Mouse (Mus musculus): ENCODE data around the gene Milr1. TPM values are rescaled to one million over a fixed set of nuclear protein-coding genes. Genes with fewer than 3 reads are reported as not detected.
"Not testable (repeated sequence)": the region's sequence is repeated elsewhere in the genome, so short reads cannot be mapped to it uniquely, and the experiment has no call there.

The Milr1 gene
- polyA plus RNA-seq, 2 experiments = 2.2 to 3.0 TPM

- H3K4me2 ChIP-seq (ENCODE audit: low read depth) = no peak overlapping the region
- DNase-seq (ENCODE audit: low read depth in 3 of 3, low spot score in 3 of 3) (no peak), ATAC-seq (ENCODE audit: insufficient read depth) (no peak)
- no peaks in the 10 kb centered on the region for H3K4me1 ChIP-seq (replicated peaks; ENCODE audit: control insufficient read depth in 2 of 2, insufficient read depth in 2 of 2, low read length in 1 of 2)
- H3K9me3 ChIP-seq (ENCODE audit: control insufficient read depth, low read length) = no peaks in the 10 kb centered on the region
- H3K4me3 ChIP-seq (ENCODE audit: insufficient read depth in 1 of 2, low read depth in 2 of 2, low read length in 2 of 2) = no peak overlapping the region
- H3K36me3 ChIP-seq (replicated peaks; ENCODE audit: control insufficient read depth, insufficient read depth, low read depth) = peaks cover 50% of the 10 kb centered on the region
- H3K27me3 ChIP-seq (ENCODE audit: control insufficient read depth, insufficient read depth, low read length) = no peaks in the 10 kb centered on the region
- no peak overlapping the region for H3K9ac ChIP-seq (replicated peaks)
- no peak for TF ChIP-seq EP300 (IDR thresholded peaks at IDR 0.05; ENCODE audit: low read depth)
- TF ChIP-seq CTCF (IDR thresholded peaks at IDR 0.05; ENCODE audit: low read depth) = no peak
- WGBS (ENCODE audit: insufficient replicate concordance) = 89% methylated on average over 10 of the region's 10 CpGs
- H3K27ac ChIP-seq = no peak overlapping the region
These were observed 51.1 kb downstream of the Milr1 start for GRCm38 (mm10) chr11:106802069-106802627.

- H3K9me3 ChIP-seq (ENCODE audit: control insufficient read depth, low read length); H3K27me3 ChIP-seq (ENCODE audit: control insufficient read depth, insufficient read depth, low read length); H3K9ac ChIP-seq (replicated peaks); H3K4me2 ChIP-seq (ENCODE audit: low read depth); H3K27ac ChIP-seq; H3K4me1 ChIP-seq (replicated peaks; ENCODE audit: control insufficient read depth in 2 of 2, insufficient read depth in 2 of 2, low read length in 1 of 2); DNase-seq (ENCODE audit: low read depth in 3 of 3, low spot score in 3 of 3); H3K4me3 ChIP-seq (ENCODE audit: insufficient read depth in 1 of 2, low read depth in 2 of 2, low read length in 2 of 2); ATAC-seq (ENCODE audit: insufficient read depth): not testable (repeated sequence)
- WGBS (ENCODE audit: insufficient replicate concordance) = 88% methylated on average over 1 of the region's 1 CpGs
- peaks cover 24% of the 10 kb centered on the region for H3K36me3 ChIP-seq (replicated peaks; ENCODE audit: control insufficient read depth, insufficient read depth, low read depth)
These were observed 56.4 kb downstream of the Milr1 start for GRCm38 (mm10) chr11:106807442-106807841.

- no peak overlapping the region for H3K4me2 ChIP-seq (ENCODE audit: low read depth)
- no peak overlapping the region for H3K4me3 ChIP-seq (ENCODE audit: insufficient read depth in 1 of 2, low read depth in 2 of 2, low read length in 2 of 2)
- no peak for TF ChIP-seq EP300 (IDR thresholded peaks at IDR 0.05; ENCODE audit: low read depth)
- TF ChIP-seq CTCF (IDR thresholded peaks at IDR 0.05; ENCODE audit: low read depth) = no peak
- peaks cover 47% of the 10 kb centered on the region for H3K36me3 ChIP-seq (replicated peaks; ENCODE audit: control insufficient read depth, insufficient read depth, low read depth)
- H3K9me3 ChIP-seq (ENCODE audit: control insufficient read depth, low read length) = no peaks in the 10 kb centered on the region
- peak; percentile 50; the same call in 1 of the 2 replicates for ATAC-seq (ENCODE audit: insufficient read depth)
- no peak overlapping the region for H3K9ac ChIP-seq (replicated peaks)
- no peak overlapping the region for H3K27ac ChIP-seq
- DNase-seq (ENCODE audit: low read depth in 3 of 3, low spot score in 3 of 3) = peak in 1 of 3 experiments; percentile 20
- no peaks in the 10 kb centered on the region for H3K27me3 ChIP-seq (ENCODE audit: control insufficient read depth, insufficient read depth, low read length)
- peaks cover 0 to 2% of the 10 kb centered on the region in 2 experiments; a peak in 1 of 4 replicates for H3K4me1 ChIP-seq (replicated peaks; ENCODE audit: control insufficient read depth in 2 of 2, insufficient read depth in 2 of 2, low read length in 1 of 2)
- WGBS (ENCODE audit: insufficient replicate concordance) = 70% methylated on average over 7 of the region's 7 CpGs
These were observed 61.5 kb downstream of the Milr1 start for GRCm38 (mm10) chr11:106812410-106813136.

GRCm38 (mm10) chr11:106814601-106815320 lies 63.7 kb downstream of the Milr1 start:
- Histone ChIP-seq H3K9ac (replicated peaks) (no peak overlapping the region), H3K9me3 (ENCODE audit: control insufficient read depth, low read length) (no peaks in the 10 kb centered on the region), H3K36me3 (replicated peaks; ENCODE audit: control insufficient read depth, insufficient read depth, low read depth) (peaks cover 46% of the 10 kb centered on the region), H3K27me3 (ENCODE audit: control insufficient read depth, insufficient read depth, low read length) (no peaks in the 10 kb centered on the region), H3K4me2 (ENCODE audit: low read depth) (no peak overlapping the region), H3K27ac (no peak overlapping the region), H3K4me1 (replicated peaks; ENCODE audit: control insufficient read depth in 2 of 2, insufficient read depth in 2 of 2, low read length in 1 of 2) (peaks cover 0 to 2% of the 10 kb centered on the region in 2 experiments; a peak in 1 of 4 replicates), H3K4me3 (ENCODE audit: insufficient read depth in 1 of 2, low read depth in 2 of 2, low read length in 2 of 2) (no peak overlapping the region)
- 82% methylated on average over 14 of the region's 14 CpGs for WGBS (ENCODE audit: insufficient replicate concordance)
- no peak for TF ChIP-seq CTCF (IDR thresholded peaks at IDR 0.05; ENCODE audit: low read depth)
- TF ChIP-seq EP300 (IDR thresholded peaks at IDR 0.05; ENCODE audit: low read depth) = no peak
- DNase-seq (ENCODE audit: low read depth in 3 of 3, low spot score in 3 of 3) = no peak
- no peak for ATAC-seq (ENCODE audit: insufficient read depth)

- Histone ChIP-seq H3K4me3 (ENCODE audit: insufficient read depth in 1 of 2, low read depth in 2 of 2, low read length in 2 of 2) (no peak overlapping the region), H3K9ac (replicated peaks) (no peak overlapping the region), H3K27ac (no peak overlapping the region), H3K9me3 (ENCODE audit: control insufficient read depth, low read length) (no peaks in the 10 kb centered on the region), H3K36me3 (replicated peaks; ENCODE audit: control insufficient read depth, insufficient read depth, low read depth) (peaks cover 46% of the 10 kb centered on the region), H3K27me3 (ENCODE audit: control insufficient read depth, insufficient read depth, low read length) (no peaks in the 10 kb centered on the region), H3K4me1 (replicated peaks; ENCODE audit: control insufficient read depth in 2 of 2, insufficient read depth in 2 of 2, low read length in 1 of 2) (peaks cover 0 to 2% of the 10 kb centered on the region in 2 experiments; a peak in 1 of 4 replicates), H3K4me2 (ENCODE audit: low read depth) (no peak overlapping the region)
- DNase-seq (ENCODE audit: low read depth in 3 of 3, low spot score in 3 of 3) (no peak), ATAC-seq (ENCODE audit: insufficient read depth) (no peak)
- no peak for TF ChIP-seq EP300 (IDR thresholded peaks at IDR 0.05; ENCODE audit: low read depth)
- TF ChIP-seq CTCF (IDR thresholded peaks at IDR 0.05; ENCODE audit: low read depth) = no peak
- WGBS (ENCODE audit: insufficient replicate concordance) = 94% methylated on average over 2 of the region's 2 CpGs
These were observed 64.3 kb downstream of the Milr1 start for GRCm38 (mm10) chr11:106815331-106815730.
